Mouse (Mus musculus) frontal cortex, adult (tissue): ENCODE results near the gene Gm47289.
A peak's percentile ranks its signal among the peaks of the same experiment; 100 is the strongest.

Experiments
- ATAC-seq: cut with Nextera tagmentation; 2 replicates; pipeline ENCODE4 v1.9.2; 2017; ENCODE audit warnings: mild to moderate bottlenecking, moderate library complexity, mixed read lengths; ENCODE audit not compliant: low TSS enrichment

Gene Gm47289

GRCm38 (mm10) chr9:119156278-119157201 is 2.4 kb upstream of the Gm47289 start, which contains the start of gene Acaa1b:
Gene Acaa1b (minus strand): TSS chr9:119157093.
- peak; percentile 88 for ATAC-seq

DNA sequence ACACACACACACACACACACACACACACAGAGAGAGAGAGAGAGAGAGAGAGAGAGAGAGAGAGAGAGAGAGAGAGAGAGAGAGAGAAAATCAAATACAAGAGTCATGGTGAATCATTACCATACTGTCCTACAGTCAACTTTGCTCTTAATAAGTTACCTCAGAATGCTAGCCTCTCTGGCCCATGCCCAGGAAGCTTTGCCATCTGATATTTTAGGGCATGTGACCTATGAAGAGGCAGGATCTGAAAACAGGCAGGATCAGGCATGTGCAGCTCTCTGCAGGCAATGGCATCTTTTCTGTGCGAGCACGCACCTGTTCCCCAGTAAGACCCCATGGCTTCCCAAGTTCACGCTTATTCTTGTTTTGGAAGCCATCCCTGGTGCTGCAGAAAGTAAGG is 1.7 kb downstream of the Gm47289 start:
- ATAC-seq: no peak

DNA sequence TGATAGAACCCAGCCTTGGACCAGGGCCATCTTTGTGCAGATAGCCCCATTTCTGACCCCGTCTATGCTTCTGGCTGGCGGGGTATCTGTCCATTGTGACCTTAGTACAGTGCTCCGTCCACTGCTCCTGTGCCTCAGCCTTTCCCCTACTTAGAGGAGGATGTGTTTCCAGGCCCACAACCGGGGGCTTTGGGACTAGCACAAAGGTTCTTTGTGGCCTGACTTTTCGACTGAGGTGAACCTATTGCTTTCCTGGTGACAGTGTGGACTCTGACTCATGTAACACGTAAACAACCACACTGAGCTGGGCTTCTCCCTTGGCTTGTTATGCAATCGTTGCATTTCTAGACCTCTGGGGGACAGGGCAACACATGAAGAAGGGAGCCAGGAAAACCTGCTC is 5.8 kb downstream of the Gm47289 start:
- no peak for ATAC-seq

DNA sequence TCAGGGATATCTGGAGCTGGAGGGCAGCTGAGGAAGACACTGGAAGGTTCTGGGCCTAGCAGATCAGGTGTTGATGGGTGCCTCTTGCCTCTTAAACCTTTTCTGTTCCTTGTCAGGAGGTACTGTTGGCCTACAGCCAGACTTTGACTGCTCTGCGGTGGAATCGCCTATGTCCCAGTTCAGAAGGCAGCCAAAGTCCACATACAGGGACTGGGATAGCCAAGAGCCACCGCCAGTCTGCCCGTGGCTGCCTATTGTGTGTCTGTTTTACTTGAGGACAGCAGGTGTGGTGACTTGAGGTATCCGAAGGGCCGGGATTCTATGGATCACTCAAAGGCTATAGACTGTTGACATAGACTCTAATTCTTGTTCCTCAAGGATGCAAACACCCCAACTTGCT is 6.6 kb downstream of the Gm47289 start:
- ATAC-seq: no peak

DNA sequence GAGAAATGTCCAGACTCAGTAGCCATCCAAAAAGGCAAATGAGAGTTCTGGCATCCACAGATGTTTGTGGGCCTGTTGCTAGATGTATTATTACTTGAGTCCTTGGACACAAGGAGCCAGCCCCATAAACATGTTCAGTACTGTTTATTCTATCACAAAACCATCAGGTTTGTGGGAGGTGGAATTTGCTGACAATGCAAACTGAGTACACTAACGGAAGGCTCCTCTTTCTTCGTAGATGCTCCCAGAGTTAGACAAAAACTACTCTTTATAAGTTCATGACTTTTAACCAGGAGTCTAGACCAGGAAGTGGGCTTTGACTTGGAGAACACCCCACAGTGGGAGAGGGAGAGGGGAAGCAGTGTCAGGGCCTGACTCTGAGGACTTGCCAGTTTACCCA is 8.6 kb downstream of the Gm47289 start:
- ATAC-seq: no peak

- ATAC-seq: no peak
Measured at GRCm38 (mm10) chr9:119179292-119179691, 20.3 kb downstream of the Gm47289 start.

DNA sequence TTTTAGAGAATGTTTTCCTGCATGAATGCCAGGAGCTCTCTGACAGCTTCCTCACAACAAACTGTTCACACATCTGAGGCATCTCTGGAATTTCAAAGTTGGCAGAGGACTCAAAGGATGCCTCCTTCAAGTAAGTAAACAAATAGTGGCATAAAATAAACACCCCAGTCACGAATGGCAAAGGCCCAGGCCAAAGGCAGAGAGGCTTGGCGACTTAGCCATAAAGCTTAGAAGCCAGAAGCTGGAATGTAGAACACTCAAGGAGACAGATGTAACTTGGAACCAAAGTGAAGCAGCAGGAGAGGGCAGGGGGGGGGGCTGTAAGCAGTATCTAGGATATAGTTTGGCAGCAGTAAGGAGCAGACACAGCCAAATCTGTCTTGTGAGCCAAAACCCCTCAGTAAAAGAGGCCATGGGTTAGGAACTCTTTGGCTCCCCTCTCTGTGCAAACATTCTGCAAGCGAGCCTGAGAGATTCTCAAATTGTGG is 22.3 kb downstream of the Gm47289 start:
- ATAC-seq: no peak

DNA sequence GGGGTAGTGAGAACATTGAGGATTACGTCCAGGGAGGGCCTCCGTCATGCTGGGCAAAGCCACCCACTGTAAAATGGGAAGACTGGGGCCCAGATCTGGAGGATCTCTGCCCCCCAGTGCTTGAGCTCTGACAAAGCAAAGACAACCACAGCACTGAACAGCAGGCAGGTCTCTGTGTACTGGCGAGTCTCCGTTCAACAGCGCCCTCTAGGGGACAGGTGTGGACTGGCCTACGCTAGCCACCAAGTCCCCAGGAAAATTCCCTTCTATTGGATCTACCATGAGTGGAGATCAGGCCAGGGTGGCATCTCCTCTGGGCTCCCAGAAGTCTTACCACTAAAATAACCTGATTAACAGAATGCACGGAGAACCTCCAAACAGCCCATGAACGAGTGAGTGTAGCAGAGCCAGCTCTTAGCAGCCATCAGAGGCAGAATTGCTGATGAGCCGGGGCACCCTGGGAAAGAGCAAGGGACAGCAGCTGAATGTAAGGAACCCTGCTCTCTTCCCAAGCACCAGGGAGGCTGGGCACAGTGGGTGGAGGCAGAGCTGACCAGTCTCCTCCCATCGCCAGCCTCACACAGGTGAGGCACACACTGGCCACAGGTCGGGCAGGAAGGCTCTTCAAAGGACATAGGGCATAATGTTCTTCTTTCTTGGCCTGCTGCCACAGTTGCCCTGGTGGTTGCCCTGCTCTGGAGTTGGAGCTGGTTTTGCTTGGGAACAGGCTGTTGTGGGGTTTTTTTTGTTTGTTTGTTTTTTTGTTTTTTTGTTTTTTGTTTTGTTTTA is 33.4 kb downstream of the Gm47289 start:
- peak; percentile 84 for ATAC-seq

DNA sequence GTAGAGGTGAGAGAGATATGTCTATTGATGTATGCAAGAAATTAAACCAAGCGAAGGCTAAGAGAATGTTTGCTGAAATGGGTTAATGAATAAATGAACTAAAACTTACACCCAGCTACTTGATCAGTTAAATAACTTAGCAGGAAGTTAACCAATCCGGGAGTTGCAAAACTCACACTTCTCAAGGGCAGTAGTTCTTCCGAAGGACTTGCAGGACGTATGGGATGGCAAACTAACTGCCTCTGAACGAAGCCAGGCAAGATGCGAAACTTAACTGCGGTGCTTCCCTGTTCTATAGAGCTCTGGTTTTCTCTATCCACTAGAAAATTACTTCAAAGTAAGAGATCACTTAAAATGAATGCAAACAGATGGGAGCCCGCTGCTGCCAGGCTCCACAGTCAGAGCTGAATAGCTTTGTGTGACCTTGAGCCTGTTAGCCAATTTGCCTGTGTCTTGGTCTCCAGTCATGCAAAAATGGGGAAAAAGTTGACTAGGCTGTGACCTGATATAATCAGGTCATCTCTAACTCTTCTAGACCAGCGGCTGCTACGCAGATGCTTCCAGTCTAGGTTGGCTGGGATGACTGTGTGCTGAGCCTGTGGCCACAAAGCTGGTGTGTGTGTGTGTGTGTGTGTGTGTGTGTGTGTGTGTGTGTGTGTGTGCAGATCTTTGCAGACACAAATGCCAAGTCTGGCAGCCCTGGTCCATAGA is 40.3 kb downstream of the Gm47289 start:
- ATAC-seq: no peak

GRCm38 (mm10) chr9:119201653-119202052 is 42.7 kb downstream of the Gm47289 start:
- no peak for ATAC-seq

GRCm38 (mm10) chr9:119203617-119204016 is 44.7 kb downstream of the Gm47289 start:
- no peak for ATAC-seq

- no peak for ATAC-seq
Measured at GRCm38 (mm10) chr9:119205756-119206155, 46.8 kb downstream of the Gm47289 start.

GRCm38 (mm10) chr9:119206666-119207065 is 47.7 kb downstream of the Gm47289 start:
- ATAC-seq: no peak

GRCm38 (mm10) chr9:119207113-119207512 is 48.2 kb downstream of the Gm47289 start:
- ATAC-seq: no peak

DNA sequence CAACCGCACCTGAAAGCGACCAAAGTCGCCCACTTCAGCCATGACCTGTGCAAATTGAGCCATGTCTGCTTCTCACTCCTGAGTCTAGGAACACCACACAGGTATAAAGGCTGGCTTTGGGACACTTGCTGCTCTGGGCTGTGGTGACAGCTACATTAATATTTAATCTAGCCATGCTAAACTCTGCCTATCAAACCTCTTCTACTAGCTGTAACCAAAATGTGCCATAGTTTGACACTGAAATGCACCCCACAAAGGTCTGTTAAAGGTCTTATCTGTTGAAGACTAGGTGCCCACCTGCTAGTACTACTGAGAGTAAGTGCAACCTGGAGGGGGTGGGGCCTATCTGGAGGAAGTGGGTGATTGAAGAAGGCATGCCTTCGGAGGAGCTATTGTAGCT is 50.0 kb downstream of the Gm47289 start, which contains the start of gene Slc22a13:
Gene Slc22a13, minus strand, starts transcription at position 101 of the 400 bp plus-strand sequence.
- no peak for ATAC-seq
